Mouse (Mus musculus) thymus, postnatal 10 days (tissue): Measurements from ENCODE around the gene Selenbp2.
"Not testable (repeated sequence)": the region's sequence is repeated elsewhere in the genome, so short reads cannot be mapped to it uniquely, and the experiment has no call there.

Experiments used
- DNase-seq, 2 experiments: peaks; one replicate each; pipeline ENCODE4 v3.0.0; 2021; ENCODE audit warnings: low spot score in 2 of 2

Gene Selenbp2

DNA sequence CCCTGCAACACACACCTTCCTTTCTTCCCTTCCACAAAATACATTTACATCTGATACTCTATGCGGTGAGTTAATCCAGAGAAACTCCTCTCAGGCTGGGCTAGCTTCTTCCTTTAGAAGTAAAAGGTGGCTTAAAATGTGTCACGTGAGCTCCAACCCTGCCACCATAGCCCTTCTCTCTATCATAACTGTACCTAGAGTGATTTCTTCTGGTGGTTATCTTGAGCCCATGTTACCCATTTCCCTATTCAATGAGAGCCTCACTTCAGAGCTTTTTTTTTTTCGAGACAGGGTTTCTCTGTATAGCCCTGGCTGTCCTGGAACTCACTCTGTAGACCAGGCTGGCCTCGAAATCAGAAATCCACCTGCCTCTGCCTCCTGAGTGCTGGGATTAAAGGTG, 1.7 kb upstream of the Selenbp2 start:
- DNase-seq: not testable (repeated sequence)

DNA sequence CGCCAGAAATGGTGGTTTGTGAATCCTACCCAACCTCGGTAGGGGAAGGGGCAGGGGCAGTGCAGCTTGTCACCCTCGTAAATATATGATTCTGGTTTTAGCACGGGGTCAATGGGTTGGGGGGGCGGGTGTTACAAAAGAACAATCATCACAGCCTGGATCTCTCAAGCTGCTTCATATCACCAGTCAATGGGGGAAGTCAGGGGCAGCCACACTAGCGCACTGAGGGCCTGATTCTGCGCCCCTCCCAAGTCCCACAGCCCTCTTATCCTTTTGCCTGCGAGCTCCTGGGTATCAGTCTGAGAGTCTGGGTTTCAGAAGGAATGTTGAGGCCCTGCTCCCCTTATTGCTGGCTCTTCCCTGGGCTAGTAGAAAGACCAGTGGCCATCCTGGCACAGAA, 518 bp downstream of the Selenbp2 start:
- DNase-seq: not testable (repeated sequence)

DNA sequence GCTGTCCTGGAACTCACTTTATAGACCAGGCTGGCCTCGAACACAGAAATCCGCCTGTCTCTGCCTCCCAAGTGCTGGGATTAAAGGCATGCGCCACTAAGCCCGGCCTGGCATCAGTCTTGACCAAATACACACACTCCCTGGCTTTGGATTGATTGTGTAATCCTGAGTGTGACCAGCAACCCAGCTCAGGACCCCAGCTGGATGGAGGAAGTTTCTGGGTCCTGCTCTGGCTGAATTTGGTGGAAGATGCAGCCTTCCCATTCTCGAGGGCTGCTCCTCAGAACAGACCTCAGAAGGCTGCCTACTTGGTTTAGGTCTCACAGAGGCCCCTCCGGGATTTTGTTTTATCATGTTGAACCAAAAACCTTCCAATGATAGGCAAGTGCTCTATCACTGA, 2.2 kb downstream of the Selenbp2 start:
- not testable (repeated sequence) for DNase-seq

DNA sequence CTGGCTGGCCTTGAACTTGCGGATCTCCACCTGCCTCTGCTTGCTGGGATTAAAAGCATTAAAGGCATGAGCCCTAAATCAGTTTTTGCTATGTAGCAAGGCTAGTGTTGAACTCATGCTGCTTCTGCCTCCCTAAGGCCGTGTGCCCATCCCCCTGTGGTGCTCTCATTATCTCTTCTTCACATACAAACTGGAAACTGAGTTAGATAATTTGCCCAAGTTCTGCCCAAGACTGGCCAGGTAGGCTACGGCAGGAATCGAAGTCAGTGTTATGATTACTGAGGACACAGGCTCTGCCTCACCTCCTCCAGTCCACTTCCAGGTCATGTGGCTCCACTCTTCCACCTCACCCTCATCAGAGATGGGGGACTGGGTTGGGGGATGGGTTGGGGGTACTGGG, 2.9 kb downstream of the Selenbp2 start:
- not testable (repeated sequence) for DNase-seq

DNA sequence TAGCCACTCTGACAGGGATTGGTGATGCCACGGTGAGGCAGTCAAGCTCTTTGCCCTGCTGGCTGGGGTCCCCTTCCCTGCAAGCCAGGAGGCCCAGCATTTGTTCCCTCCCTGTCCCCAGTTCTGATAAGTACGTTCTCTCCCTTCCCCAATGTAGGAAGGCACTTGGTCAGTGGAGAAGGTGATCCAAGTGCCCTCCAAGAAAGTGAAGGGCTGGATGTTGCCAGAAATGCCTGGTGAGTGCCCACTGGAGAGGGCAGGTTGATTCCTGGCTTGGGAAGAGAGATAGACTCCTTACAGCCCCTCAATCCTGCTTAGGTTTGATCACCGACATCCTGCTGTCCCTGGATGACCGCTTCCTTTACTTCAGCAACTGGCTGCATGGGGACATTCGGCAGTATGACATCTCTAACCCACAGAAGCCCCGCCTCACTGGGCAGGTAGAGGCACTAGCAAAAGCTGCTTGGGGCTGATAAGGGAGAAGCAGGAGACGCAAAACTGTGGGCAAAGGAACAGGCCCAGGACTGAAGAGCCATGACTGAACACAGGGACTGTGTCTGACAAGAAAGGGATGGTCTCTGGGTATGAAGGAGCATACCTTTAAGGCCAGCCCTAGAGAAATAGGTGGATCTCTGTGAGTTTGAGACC, 8.9 kb downstream of the Selenbp2 start:
- DNase-seq: not testable (repeated sequence)

DNA sequence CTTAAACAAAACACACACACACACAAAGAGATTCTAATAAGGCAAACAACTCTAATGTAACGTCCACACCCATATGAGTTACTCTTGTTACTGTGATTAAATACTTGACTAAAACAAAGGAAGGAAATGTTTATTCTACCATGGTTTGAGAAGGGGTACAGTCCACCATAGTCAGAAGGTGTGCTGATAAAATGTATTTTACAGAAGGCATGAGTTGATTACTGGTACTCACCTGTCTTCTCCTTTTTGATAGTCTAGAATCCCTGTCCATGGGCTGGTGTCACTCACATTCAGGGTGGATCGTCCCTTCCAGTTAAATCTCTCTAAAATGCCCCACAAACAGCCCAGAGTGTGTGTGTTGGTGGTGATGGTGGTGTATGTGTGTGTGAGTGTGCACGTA, 9.5 kb downstream of the Selenbp2 start:
- DNase-seq: no peak

DNA sequence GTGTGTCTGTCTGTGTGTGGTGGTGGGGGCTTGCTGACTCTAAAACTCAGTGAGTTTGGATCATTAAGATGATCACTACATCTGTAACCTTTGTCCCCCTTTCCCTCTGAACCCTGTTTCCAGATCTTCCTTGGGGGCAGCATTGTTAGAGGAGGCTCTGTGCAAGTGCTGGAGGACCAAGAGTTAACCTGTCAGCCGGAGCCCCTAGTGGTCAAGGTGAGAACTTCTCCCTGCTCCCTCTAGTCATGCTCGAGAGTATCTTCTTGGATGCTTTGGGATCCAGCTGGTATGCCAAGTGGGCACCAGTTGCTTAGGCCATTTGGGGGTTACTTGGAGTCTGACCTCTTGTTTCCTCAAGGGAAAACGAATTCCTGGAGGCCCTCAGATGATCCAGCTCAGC, 10.0 kb downstream of the Selenbp2 start:
- DNase-seq: peak in 1 of 2 experiments; percentile 14

DNA sequence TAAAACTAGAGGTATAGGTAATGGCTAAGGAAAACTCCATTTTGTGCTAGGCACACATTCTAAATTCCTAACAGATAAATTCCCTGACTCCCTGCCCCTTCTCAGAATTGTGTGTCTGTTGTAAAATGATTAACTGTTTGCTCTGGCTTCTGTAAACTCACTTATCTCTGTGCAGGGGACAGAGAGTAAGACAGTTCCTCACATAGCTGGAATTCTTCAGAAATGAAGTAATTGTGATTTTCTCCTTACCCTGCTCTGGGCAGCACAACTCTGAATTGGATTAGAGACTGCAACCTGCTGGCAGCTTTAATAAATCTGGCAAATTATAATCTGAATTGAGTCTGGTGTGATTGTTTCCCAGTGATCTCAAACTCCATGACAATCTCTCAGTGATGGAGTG, 17.2 kb downstream of the Selenbp2 start:
- DNase-seq: not testable (repeated sequence)

DNA sequence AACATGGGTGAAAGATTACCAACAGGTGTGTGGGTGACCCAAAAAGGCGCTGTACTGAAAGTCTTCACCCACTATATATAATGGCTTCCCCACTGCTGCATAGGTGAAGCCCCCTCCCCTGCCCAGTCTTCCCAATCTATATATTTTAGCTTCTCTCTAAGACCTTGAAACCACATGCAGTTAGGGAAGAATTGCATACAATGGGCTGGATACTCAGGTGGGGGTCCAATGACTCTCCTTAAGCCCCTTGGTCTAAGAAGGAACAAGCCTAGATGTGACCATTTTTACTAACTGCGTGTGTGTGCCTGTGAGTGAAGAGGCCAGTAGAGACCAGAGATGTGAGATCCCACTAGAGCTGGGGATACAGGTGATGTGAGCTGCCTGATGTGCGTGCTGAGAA, 20.1 kb downstream of the Selenbp2 start:
- not testable (repeated sequence) for DNase-seq

DNA sequence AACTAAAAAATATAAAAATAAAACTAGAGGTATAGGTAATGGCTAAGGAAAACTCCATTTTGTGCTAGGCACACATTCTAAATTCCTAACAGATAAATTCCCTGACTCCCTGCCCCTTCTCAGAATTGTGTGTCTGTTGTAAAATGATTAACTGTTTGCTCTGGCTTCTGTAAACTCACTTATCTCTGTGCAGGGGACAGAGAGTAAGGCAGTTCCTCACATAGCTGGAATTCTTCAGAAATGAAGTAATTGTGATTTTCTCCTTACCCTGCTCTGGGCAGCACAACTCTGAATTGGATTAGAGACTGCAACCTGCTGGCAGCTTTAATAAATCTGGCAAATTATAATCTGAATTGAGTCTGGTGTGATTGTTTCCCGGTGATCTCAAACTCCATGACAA, 24.9 kb downstream of the Selenbp2 start:
- DNase-seq: not testable (repeated sequence)

DNA sequence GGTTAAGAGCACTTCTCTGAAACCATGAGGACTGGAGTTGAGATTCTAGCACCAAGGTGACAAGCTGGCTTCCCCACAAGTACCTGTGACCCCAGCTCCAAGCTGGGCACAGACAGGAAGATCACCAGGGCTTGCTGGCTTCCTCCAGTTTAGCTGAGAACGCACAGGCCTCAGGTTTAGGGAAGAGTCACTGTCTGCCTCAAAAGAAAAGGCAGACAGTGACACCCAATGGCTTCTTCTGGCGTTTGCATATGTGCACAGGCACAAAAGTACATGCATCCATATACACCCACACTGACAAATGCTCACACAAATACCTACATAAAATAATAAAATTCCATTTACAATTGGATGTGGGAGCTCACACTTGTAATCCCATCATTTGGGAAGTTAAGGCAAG, 30.3 kb downstream of the Selenbp2 start:
- not testable (repeated sequence) for DNase-seq

DNA sequence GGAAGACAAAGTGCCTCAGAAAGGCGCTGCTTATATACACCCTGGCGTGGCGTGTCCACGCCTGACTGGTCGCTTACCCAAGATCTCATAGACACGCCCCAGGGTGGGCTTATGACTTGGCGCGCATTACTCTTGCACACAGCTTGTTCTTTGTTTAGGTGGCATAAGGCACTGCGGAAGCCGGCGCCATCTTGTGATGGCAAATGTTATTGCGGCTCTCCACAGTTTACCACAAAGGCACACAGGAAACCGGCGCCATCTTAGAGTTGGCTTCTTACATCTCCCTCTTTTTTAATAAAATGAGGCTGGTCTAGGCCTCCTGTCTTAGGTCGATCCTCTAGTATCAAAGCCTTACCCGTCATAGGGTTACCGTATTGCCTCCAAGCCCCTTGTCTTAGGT, 52.3 kb downstream of the Selenbp2 start:
- no peak for DNase-seq
